Mouse (Mus musculus) kidney, postnatal 36 days (tissue): ENCODE measurements around the gene Clpp.

ENCODE experiments used
- DNase-seq, 2 experiments: peaks; one replicate each; pipeline ENCODE4 v3.0.0; 2021 to 2022; ENCODE audit warnings: mixed read lengths in 2 of 2

The Clpp gene

GRCm38 (mm10) chr17:56990115-56990746 lies at the start of gene Clpp:
TSS of gene Clpp (plus strand) at chr17:56990305.
- DNase-seq = peak; percentile 98

- DNase-seq = peak; percentile 53 to 84
These were observed 39.2 kb upstream of the Clpp start for GRCm38 (mm10) chr17:56950915-56951314.

- no peak for DNase-seq
These were observed 37.5 kb upstream of the Clpp start for GRCm38 (mm10) chr17:56952639-56953038.

- no peak for DNase-seq
These were observed 35.2 kb upstream of the Clpp start for GRCm38 (mm10) chr17:56954871-56955270.

- peak in 1 of 2 experiments; percentile 6 for DNase-seq
These were observed 32.2 kb upstream of the Clpp start for GRCm38 (mm10) chr17:56957763-56958429.

- DNase-seq = no peak
These were observed 31.4 kb upstream of the Clpp start for GRCm38 (mm10) chr17:56958667-56959066.

- DNase-seq = no peak
These were observed 28.2 kb upstream of the Clpp start for GRCm38 (mm10) chr17:56961880-56962279.

GRCm38 (mm10) chr17:56962642-56963405 lies 27.3 kb upstream of the Clpp start:
- no peak for DNase-seq

GRCm38 (mm10) chr17:56963646-56964045 lies 26.5 kb upstream of the Clpp start:
- DNase-seq = no peak

GRCm38 (mm10) chr17:56969321-56969720 lies 20.8 kb upstream of the Clpp start:
- no peak for DNase-seq

- no peak for DNase-seq
These were observed 20.0 kb upstream of the Clpp start for GRCm38 (mm10) chr17:56970081-56970480.

- DNase-seq = no peak
These were observed 16.0 kb upstream of the Clpp start for GRCm38 (mm10) chr17:56973956-56974707.

- DNase-seq = no peak
These were observed 15.3 kb upstream of the Clpp start for GRCm38 (mm10) chr17:56974708-56975240.

GRCm38 (mm10) chr17:56975391-56975790 lies 14.7 kb upstream of the Clpp start:
- DNase-seq = no peak

GRCm38 (mm10) chr17:56976531-56977390 lies 13.3 kb upstream of the Clpp start:
- no peak for DNase-seq

- no peak for DNase-seq
These were observed 10.6 kb upstream of the Clpp start for GRCm38 (mm10) chr17:56979524-56979923.

GRCm38 (mm10) chr17:56981049-56981448 lies 9.1 kb upstream of the Clpp start:
- no peak for DNase-seq

GRCm38 (mm10) chr17:56982013-56982412 lies 8.1 kb upstream of the Clpp start, which contains the start of gene Acer1:
TSS of gene Acer1 (minus strand) at chr17:56982126.
- no peak for DNase-seq

- no peak for DNase-seq
These were observed 5.2 kb upstream of the Clpp start for GRCm38 (mm10) chr17:56984886-56985285.

- no peak for DNase-seq
These were observed 4.4 kb upstream of the Clpp start for GRCm38 (mm10) chr17:56985656-56986055.

GRCm38 (mm10) chr17:56986105-56986805 lies 3.9 kb upstream of the Clpp start:
- no peak for DNase-seq
